Mouse (Mus musculus) cerebellum, adult 2 months (tissue): ENCODE results near the gene Zscan20.

ENCODE experiments used
- CTCF ChIP-seq: fragments of 200-500 bp; IDR thresholded peaks from 2 replicates; pipeline ENCODE4 v1.5.1; 2011; ENCODE audit warnings: low read depth, mild to moderate bottlenecking, control low read depth, low read length, moderate library complexity, borderline replicate concordance; ENCODE audit not compliant: insufficient read depth
- POLR2A ChIP-seq: fragments of 200-500 bp; IDR thresholded peaks from 2 replicates; pipeline ENCODE4 v1.6.1; 2011; ENCODE audit warnings: low read length, control low read depth, borderline replicate concordance; ENCODE audit not compliant: insufficient read depth

DNA sequence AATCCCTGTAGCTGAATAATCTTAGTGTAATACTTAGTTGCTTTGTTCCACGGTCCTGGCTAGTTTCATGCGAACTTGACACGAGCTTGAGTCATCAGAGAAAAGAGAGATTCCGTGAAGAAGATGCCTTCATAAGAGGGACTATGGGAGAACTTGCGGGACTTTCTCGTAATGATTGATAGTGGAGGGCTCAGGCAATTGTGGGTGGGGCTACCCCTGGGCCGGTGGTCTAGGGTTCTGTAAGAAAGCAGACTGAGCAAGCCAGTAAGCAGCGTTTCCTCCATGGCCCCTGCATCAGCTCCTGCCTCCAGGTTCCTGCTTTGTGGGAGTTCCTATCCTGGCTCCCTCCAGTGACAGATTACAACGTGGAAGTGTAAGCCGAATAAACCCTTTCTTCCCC, 808 bp upstream of the Zscan20 start:
- no peak for TF ChIP-seq CTCF
- no peak for TF ChIP-seq POLR2A
